Mouse (Mus musculus) liver, postnatal 0 days (tissue): ENCODE data around the gene Tcn2. TPM values are rescaled to one million over a fixed set of nuclear protein-coding genes. Genes with fewer than 3 reads are reported as not detected.
"Not testable (repeated sequence)": the region's sequence is repeated elsewhere in the genome, so short reads cannot be mapped to it uniquely, and the experiment has no call there.

Experiments used
- ATAC-seq: fragments of 200-750 bp; cut with Nextera tagmentation; 2 replicates; pipeline ENCODE4 v1.8.0; 2017; ENCODE audit warnings: mild to moderate bottlenecking, moderate library complexity
- DNase-seq: peaks from one replicate; pipeline ENCODE4 v3.0.0-alpha.2; 2016
- H3K27ac ChIP-seq: fragments of 300-500 bp; sonication (generic); 2 replicates; pipeline ENCODE4 v1.5.1; 2014; ENCODE audit warnings: antibody characterized with exemption, moderate library complexity, mild to moderate bottlenecking, low read depth
- H3K27me3 ChIP-seq: fragments of 300-500 bp; sonication (generic); 2 replicates; pipeline ENCODE4 v1.6.1; 2014; ENCODE audit warnings: low read length, control low read depth, mixed read lengths; ENCODE audit not compliant: insufficient read depth
- H3K36me3 ChIP-seq: fragments of 300-500 bp; sonication (generic); replicated peaks from 2 replicates; pipeline ENCODE4 v1.6.1; 2014; ENCODE audit warnings: mild to moderate bottlenecking, control low read depth, low read length, moderate library complexity, mixed read lengths; ENCODE audit not compliant: insufficient read depth
- H3K4me1 ChIP-seq: fragments of 300-500 bp; sonication (generic); 2 replicates; pipeline ENCODE4 v1.6.1; 2014; ENCODE audit warnings: antibody characterized with exemption, mild to moderate bottlenecking, control low read depth; ENCODE audit not compliant: insufficient read depth
- H3K4me2 ChIP-seq: fragments of 300-500 bp; sonication (generic); 2 replicates; pipeline ENCODE4 v1.6.1; 2014; ENCODE audit warnings: low read depth, mild to moderate bottlenecking, low read length, moderate library complexity, mixed read lengths
- H3K4me3 ChIP-seq: fragments of 300-500 bp; sonication (generic); 2 replicates; pipeline ENCODE4 v1.5.1; 2014; ENCODE audit warnings: low read depth, low read length
- H3K9ac ChIP-seq: fragments of 300-500 bp; sonication (generic); replicated peaks from 2 replicates; pipeline ENCODE4 v1.6.1; 2014; ENCODE audit warnings: mild to moderate bottlenecking, moderate library complexity
- H3K9me3 ChIP-seq: fragments of 300-500 bp; sonication (generic); 2 replicates; pipeline ENCODE4 v1.6.1; 2016; ENCODE audit warnings: mild to moderate bottlenecking, control low read depth, low read length, mixed read lengths
- CTCF ChIP-seq: sonication (generic); IDR thresholded peaks from 2 replicates; pipeline ENCODE4 v1.5.1; 2016; ENCODE audit warnings: antibody characterized with exemption, low read depth
- EP300 ChIP-seq: IDR thresholded peaks from 2 replicates; pipeline ENCODE4 v1.6.1; 2016; ENCODE audit warnings: antibody characterized with exemption, low read depth, mild to moderate bottlenecking
- WGBS: fragments of 180-500 bp; shearing (Covaris S2); extraction: QIAGEN DNeasy Blood & Tissue Kit; methylation state at CpG from one replicate; pipeline ENCODE4 v1.1.7; 2014; ENCODE audit not compliant: insufficient replicate concordance; 5-methylcytosine and 5-hydroxymethylcytosine counted together
- polyA plus RNA-seq: library from polyadenylated mRNA; unstranded; fragments of >200 nt; fragmentation: Nextera tagmentation; extraction: Ambion mirVana; gene quantifications from 2 replicates; pipeline ENCODE4 v1.2.1, GENCODE M21; 2015

Gene Tcn2
- polyA plus RNA-seq, 1 experiment from 2014 or later = 61.3 TPM

DNA sequence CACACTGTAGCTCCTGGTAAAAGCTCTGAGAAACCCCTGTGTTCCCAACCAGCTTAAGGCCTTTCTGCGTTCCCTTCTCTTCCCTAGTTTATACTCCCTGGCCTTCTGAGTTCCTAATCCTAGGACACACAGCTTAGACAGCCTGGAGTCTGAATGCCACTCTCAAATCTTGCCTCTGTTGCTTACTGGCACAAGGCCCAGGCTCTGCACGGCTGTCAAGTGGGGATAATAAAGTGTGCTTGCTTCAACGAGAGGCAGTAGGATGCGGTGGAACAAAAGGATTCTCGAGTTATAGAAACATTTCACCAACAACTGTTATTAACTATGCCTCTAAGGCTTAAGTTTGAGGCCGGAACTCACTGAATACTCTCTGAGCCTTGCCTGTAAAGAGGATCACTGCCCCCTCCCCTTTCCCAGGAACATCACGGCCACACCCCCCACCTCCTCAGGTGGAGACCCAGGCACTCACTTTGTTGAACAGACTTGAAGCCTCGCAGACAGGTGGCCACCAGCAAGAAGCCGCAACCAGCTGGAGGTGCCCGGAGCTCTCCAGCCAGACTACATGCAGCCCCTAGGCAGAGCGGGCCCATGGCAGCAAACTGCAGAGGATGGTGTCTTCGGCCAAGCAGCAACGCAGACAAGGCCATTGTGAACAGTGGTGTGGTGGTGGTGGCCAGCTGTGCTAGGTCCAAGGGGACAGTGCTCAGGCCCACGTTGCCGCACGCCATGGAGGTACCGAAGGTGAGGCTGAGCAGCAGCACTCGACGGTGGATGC is 19.7 kb downstream of the Tcn2 start:
- ATAC-seq = no peak
- H3K4me3 ChIP-seq = peak overlapping the region; percentile 59; the same call in 1 of the 2 replicates
- H3K4me2 ChIP-seq = peak overlapping the region; percentile 84; the same call in 1 of the 2 replicates
- peaks cover 26% of the 10 kb centered on the region for H3K27me3 ChIP-seq
- no peak overlapping the region for H3K9ac ChIP-seq
- peaks cover 17% of the 10 kb centered on the region for H3K4me1 ChIP-seq
- TF ChIP-seq CTCF (no peak), EP300 (no peak)
- WGBS = 34% methylated on average over 19 of the region's 19 CpGs
- DNase-seq = no peak
- H3K9me3 ChIP-seq = no peaks in the 10 kb centered on the region
- no peak overlapping the region for H3K27ac ChIP-seq
- H3K36me3 ChIP-seq = no peaks in the 10 kb centered on the region

- H3K4me2 ChIP-seq = not testable (repeated sequence)
Measured at GRCm38 (mm10) chr11:3911440-3911839, 20.5 kb downstream of the Tcn2 start.

GRCm38 (mm10) chr11:3910513-3911310 is 21.2 kb downstream of the Tcn2 start:
- Histone ChIP-seq H3K9me3 (no peaks in the 10 kb centered on the region), H3K27me3 (peaks cover 26% of the 10 kb centered on the region), H3K4me3 (no peak overlapping the region), H3K9ac (no peak overlapping the region), H3K4me1 (peaks cover 17% of the 10 kb centered on the region), H3K36me3 (no peaks in the 10 kb centered on the region), H3K27ac (no peak overlapping the region), H3K4me2 (no peak overlapping the region)
- no peak for ATAC-seq
- WGBS = 56% methylated on average over 5 of the region's 5 CpGs
- no peak for TF ChIP-seq CTCF
- TF ChIP-seq EP300 = no peak
- DNase-seq = no peak

More at GRCm38 (mm10) chr11:3911440-3911839, 20.5 kb downstream of the Tcn2 start:
- H3K4me3 ChIP-seq, H3K9me3 ChIP-seq, ATAC-seq, H3K36me3 ChIP-seq, H3K9ac ChIP-seq, H3K27ac ChIP-seq, DNase-seq: not testable (repeated sequence)
- Histone ChIP-seq H3K27me3 (peaks cover 26% of the 10 kb centered on the region), H3K4me1 (peaks cover 17% of the 10 kb centered on the region)
- WGBS = 80% methylated on average over 5 of the region's 6 CpGs

- Histone ChIP-seq H3K4me2 (no peak overlapping the region), H3K36me3 (no peaks in the 10 kb centered on the region), H3K9ac (no peak overlapping the region), H3K27ac (no peak overlapping the region), H3K4me1 (peaks cover 16% of the 10 kb centered on the region), H3K27me3 (peaks cover 25% of the 10 kb centered on the region), H3K9me3 (no peaks in the 10 kb centered on the region), H3K4me3 (no peak overlapping the region)
- no peak for TF ChIP-seq EP300
- TF ChIP-seq CTCF = no peak
- 77% methylated on average over 4 of the region's 4 CpGs for WGBS
- DNase-seq = no peak
- ATAC-seq = no peak
Measured at GRCm38 (mm10) chr11:3909236-3909635, 22.7 kb downstream of the Tcn2 start.

DNA sequence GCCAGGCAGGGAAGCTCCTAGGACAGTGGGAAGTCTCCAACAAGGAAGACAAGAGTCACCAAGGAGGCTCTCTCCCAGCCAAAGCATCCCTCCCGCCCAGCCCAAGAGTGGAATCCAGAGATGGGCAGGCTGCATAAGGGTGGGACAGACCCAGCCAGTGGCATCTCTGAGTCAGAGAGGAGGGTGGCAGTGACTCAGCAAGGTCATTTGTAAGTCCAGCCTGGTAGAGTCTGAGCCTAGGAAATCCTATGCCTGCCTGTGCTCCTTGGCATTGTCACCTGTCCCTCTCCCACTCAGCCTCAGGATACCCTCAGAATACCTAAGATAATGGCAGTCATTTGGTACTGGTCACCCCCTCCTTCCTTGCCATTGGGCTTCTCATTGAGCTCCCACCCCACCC is 26.5 kb downstream of the Tcn2 start:
- Histone ChIP-seq H3K27me3 (no peaks in the 10 kb centered on the region; the same call in 1 of the 2 replicates), H3K9me3 (no peaks in the 10 kb centered on the region), H3K36me3 (no peaks in the 10 kb centered on the region), H3K4me1 (no peaks in the 10 kb centered on the region), H3K27ac (no peak overlapping the region), H3K4me2 (no peak overlapping the region), H3K9ac (no peak overlapping the region), H3K4me3 (no peak overlapping the region)
- TF ChIP-seq CTCF = no peak
- TF ChIP-seq EP300 = no peak
- 73% methylated on average over 1 of the region's 1 CpGs for WGBS
- DNase-seq (no peak), ATAC-seq (no peak)

DNA sequence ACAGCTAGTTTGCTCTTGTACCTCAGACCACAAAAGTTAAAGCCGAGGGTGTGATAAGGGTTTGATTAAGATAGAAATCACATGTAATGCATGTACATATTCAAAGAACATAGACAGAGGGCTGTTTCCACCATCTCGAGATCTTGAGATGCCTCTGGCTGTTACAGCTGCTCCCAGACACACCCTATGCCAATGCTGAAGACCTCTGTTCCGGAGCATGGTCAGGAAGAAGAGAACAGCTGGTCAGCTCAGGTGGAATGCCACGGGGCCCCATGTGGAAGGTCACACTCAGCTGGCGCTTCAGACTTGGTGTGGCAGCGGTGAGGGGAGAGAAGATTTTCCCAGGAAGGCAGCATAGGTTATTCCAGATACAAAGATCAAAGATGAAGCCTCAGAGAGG is 27.3 kb downstream of the Tcn2 start:
- H3K27ac ChIP-seq = no peak overlapping the region
- no peak overlapping the region for H3K9ac ChIP-seq
- DNase-seq (no peak), ATAC-seq (no peak)
- no peaks in the 10 kb centered on the region for H3K36me3 ChIP-seq
- no peak overlapping the region for H3K4me2 ChIP-seq
- 64% methylated on average over 6 of the region's 6 CpGs for WGBS
- no peak overlapping the region for H3K4me3 ChIP-seq
- no peaks in the 10 kb centered on the region for H3K9me3 ChIP-seq
- no peak for TF ChIP-seq CTCF
- TF ChIP-seq EP300 = no peak
- H3K27me3 ChIP-seq = no peaks in the 10 kb centered on the region; the same call in 1 of the 2 replicates
- no peaks in the 10 kb centered on the region for H3K4me1 ChIP-seq
